Mouse (Mus musculus) ES-Bruce4 (cell line): Measurements from ENCODE around the gene Rpl28.

Source experiments
- CTCF ChIP-seq: IDR thresholded peaks from one replicate; pipeline ENCODE4 v1.8.1; 2011; ENCODE audit warnings: low read depth, low read length
- EP300 ChIP-seq: IDR thresholded peaks from 2 replicates; pipeline ENCODE4 v1.6.1; 2011; ENCODE audit warnings: low read depth, low read length; ENCODE audit not compliant: insufficient read depth
- POLR2A ChIP-seq: IDR thresholded peaks from one replicate; pipeline ENCODE4 v1.8.1; 2011; ENCODE audit warnings: low read length; ENCODE audit not compliant: insufficient read depth

- TF ChIP-seq POLR2A (no peak), CTCF (no peak), EP300 (no peak)
These were observed 37.8 kb downstream of the Rpl28 start for GRCm38 (mm10) chr7:4830476-4830875.
